Mouse (Mus musculus): ENCODE data around the gene Trim10. TPM values are rescaled to one million over a fixed set of nuclear protein-coding genes. Genes with fewer than 3 reads are reported as not detected.

The Trim10 gene
- polyA plus RNA-seq, 1 experiment from 2014 or later: 18.6 TPM

GRCm38 (mm10) chr17:36899376-36899775 is 30.0 kb downstream of the Trim10 start:
- no peak for DNase-seq (ENCODE audit: low spot score)
- H3K9me3 ChIP-seq: no peaks in the 10 kb centered on the region
- 77% methylated on average over 4 of the region's 4 CpGs for WGBS
- no peak overlapping the region for H3K27ac ChIP-seq
- H3K36me3 ChIP-seq: no peaks in the 10 kb centered on the region
- H3K4me3 ChIP-seq: no peak overlapping the region
- no peaks in the 10 kb centered on the region for H3K27me3 ChIP-seq (ENCODE audit: insufficient read depth, poor library complexity, severe bottlenecking)
- H3K4me1 ChIP-seq: no peaks in the 10 kb centered on the region

- 72% methylated on average over 5 of the region's 5 CpGs for WGBS
Observed at GRCm38 (mm10) chr17:36900001-36900400, 30.6 kb downstream of the Trim10 start.

GRCm38 (mm10) chr17:36900691-36901090 is 31.3 kb downstream of the Trim10 start:
- Histone ChIP-seq H3K27ac (no peak overlapping the region), H3K9me3 (no peaks in the 10 kb centered on the region), H3K36me3 (no peaks in the 10 kb centered on the region), H3K27me3 (ENCODE audit: insufficient read depth, poor library complexity, severe bottlenecking) (no peaks in the 10 kb centered on the region), H3K4me1 (no peaks in the 10 kb centered on the region), H3K4me3 (no peak overlapping the region)
- WGBS: 52% methylated on average over 1 of the region's 1 CpGs
- DNase-seq (ENCODE audit: low spot score): no peak

More at GRCm38 (mm10) chr17:36900001-36900400, 30.6 kb downstream of the Trim10 start:
- no peak for DNase-seq (ENCODE audit: low spot score)
- Histone ChIP-seq H3K4me1 (no peaks in the 10 kb centered on the region), H3K4me3 (no peak overlapping the region), H3K36me3 (no peaks in the 10 kb centered on the region), H3K27me3 (ENCODE audit: insufficient read depth, poor library complexity, severe bottlenecking) (no peaks in the 10 kb centered on the region), H3K27ac (no peak overlapping the region), H3K9me3 (no peaks in the 10 kb centered on the region)

- no peaks in the 10 kb centered on the region for H3K4me1 ChIP-seq
- H3K36me3 ChIP-seq: no peaks in the 10 kb centered on the region
- no peak overlapping the region for H3K27ac ChIP-seq
- H3K4me3 ChIP-seq: no peak overlapping the region
- no peaks in the 10 kb centered on the region for H3K27me3 ChIP-seq (ENCODE audit: insufficient read depth, poor library complexity, severe bottlenecking)
- H3K9me3 ChIP-seq: no peaks in the 10 kb centered on the region
- WGBS: 63% methylated on average over 3 of the region's 3 CpGs
- DNase-seq (ENCODE audit: low spot score): no peak
Observed at GRCm38 (mm10) chr17:36903651-36904050, 34.3 kb downstream of the Trim10 start.

- Histone ChIP-seq H3K27me3 (ENCODE audit: insufficient read depth, poor library complexity, severe bottlenecking) (peaks cover 5% of the 10 kb centered on the region; the same call in 1 of the 2 replicates), H3K4me1 (no peaks in the 10 kb centered on the region), H3K27ac (no peak overlapping the region), H3K4me3 (no peak overlapping the region), H3K36me3 (no peaks in the 10 kb centered on the region), H3K9me3 (no peaks in the 10 kb centered on the region)
- 45% methylated on average over 1 of the region's 1 CpGs for WGBS
- DNase-seq (ENCODE audit: low spot score): no peak
Observed at GRCm38 (mm10) chr17:36908235-36908634, 38.9 kb downstream of the Trim10 start.

DNA sequence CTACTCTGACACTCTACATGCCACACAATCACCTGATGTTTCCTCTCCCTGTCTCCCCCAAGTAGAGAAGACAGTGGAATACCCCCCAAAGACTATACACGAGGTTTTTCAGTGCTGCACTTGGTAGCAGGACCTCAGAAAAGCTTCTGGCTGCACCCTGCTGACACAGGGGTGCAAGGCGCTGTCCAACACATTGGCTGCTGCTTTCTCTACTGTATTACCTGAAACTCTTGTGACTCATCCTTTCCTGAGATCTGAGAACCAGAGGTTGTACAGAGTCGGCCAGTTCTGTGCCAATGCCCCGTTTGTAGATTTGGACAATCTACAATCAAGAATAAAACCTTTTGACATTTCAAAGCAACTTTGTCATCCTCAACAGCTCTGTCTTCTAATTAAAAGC is 40.4 kb downstream of the Trim10 start:
- 45% methylated on average over 4 of the region's 4 CpGs for WGBS
- no peaks in the 10 kb centered on the region for H3K4me1 ChIP-seq
- no peak for DNase-seq (ENCODE audit: low spot score)
- no peaks in the 10 kb centered on the region for H3K9me3 ChIP-seq
- no peak overlapping the region for H3K4me3 ChIP-seq
- H3K27ac ChIP-seq: no peak overlapping the region
- H3K27me3 ChIP-seq (ENCODE audit: insufficient read depth, poor library complexity, severe bottlenecking): peaks cover 5% of the 10 kb centered on the region; the same call in 1 of the 2 replicates
- H3K36me3 ChIP-seq: no peaks in the 10 kb centered on the region

- no peak overlapping the region for H3K4me3 ChIP-seq
- H3K4me1 ChIP-seq: no peaks in the 10 kb centered on the region
- 63% methylated on average over 2 of the region's 2 CpGs for WGBS
- DNase-seq (ENCODE audit: low spot score): peak; percentile 25
- no peak overlapping the region for H3K27ac ChIP-seq
- no peaks in the 10 kb centered on the region for H3K9me3 ChIP-seq
- H3K36me3 ChIP-seq: no peaks in the 10 kb centered on the region
- H3K27me3 ChIP-seq (ENCODE audit: insufficient read depth, poor library complexity, severe bottlenecking): peaks cover 5% of the 10 kb centered on the region; the same call in 1 of the 2 replicates
Observed at GRCm38 (mm10) chr17:36912031-36912430, 42.7 kb downstream of the Trim10 start.

GRCm38 (mm10) chr17:36914108-36914507 is 44.7 kb downstream of the Trim10 start:
- no peak overlapping the region for H3K4me3 ChIP-seq
- WGBS: 6% methylated on average over 2 of the region's 2 CpGs
- H3K36me3 ChIP-seq: no peaks in the 10 kb centered on the region
- peaks cover 5% of the 10 kb centered on the region; the same call in 1 of the 2 replicates for H3K27me3 ChIP-seq (ENCODE audit: insufficient read depth, poor library complexity, severe bottlenecking)
- no peak overlapping the region for H3K27ac ChIP-seq
- H3K4me1 ChIP-seq: no peaks in the 10 kb centered on the region
- no peaks in the 10 kb centered on the region for H3K9me3 ChIP-seq
- no peak for DNase-seq (ENCODE audit: low spot score)

- 13% methylated on average over 9 of the region's 9 CpGs for WGBS
- Histone ChIP-seq H3K4me1 (no peaks in the 10 kb centered on the region), H3K27me3 (ENCODE audit: insufficient read depth, poor library complexity, severe bottlenecking) (no peaks in the 10 kb centered on the region), H3K27ac (no peak overlapping the region), H3K9me3 (no peaks in the 10 kb centered on the region), H3K4me3 (no peak overlapping the region), H3K36me3 (no peaks in the 10 kb centered on the region)
- no peak for DNase-seq (ENCODE audit: low spot score)
Observed at GRCm38 (mm10) chr17:36915076-36915475, 45.7 kb downstream of the Trim10 start.

DNA sequence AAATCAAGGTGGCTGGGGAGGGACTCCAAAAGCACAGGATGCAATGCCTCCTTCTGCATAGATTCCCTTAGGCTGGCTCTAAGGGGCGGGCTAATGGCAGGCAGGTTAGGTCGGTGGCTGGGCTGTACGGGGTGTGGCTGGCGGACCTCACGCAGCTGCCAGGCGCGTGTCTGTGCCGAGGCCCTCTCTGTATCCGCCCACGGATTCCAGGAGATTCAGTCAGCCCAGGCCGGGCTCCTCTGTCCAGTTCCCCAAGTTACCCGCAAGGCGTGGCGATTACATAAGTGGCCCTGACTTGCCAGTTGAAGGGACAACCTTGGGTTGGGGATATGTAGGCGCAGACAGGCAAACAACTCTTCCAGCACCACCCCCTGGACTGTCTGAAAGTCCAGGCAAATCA is 50.9 kb downstream of the Trim10 start:
- no peak for DNase-seq (ENCODE audit: low spot score)

GRCm38 (mm10) chr17:36922715-36923114 is 53.3 kb downstream of the Trim10 start:
- no peaks in the 10 kb centered on the region for H3K36me3 ChIP-seq
- H3K27ac ChIP-seq: no peak overlapping the region
- no peak for DNase-seq (ENCODE audit: low spot score)
- H3K9me3 ChIP-seq: no peaks in the 10 kb centered on the region
- WGBS: 81% methylated on average over 4 of the region's 4 CpGs
- H3K4me3 ChIP-seq: no peak overlapping the region
- H3K4me1 ChIP-seq: no peaks in the 10 kb centered on the region
- H3K27me3 ChIP-seq (ENCODE audit: insufficient read depth, poor library complexity, severe bottlenecking): no peaks in the 10 kb centered on the region

More for the DNA sequence above, 50.9 kb downstream of the Trim10 start:
- Histone ChIP-seq H3K9me3 (no peaks in the 10 kb centered on the region), H3K27me3 (ENCODE audit: insufficient read depth, poor library complexity, severe bottlenecking) (no peaks in the 10 kb centered on the region), H3K4me1 (no peaks in the 10 kb centered on the region), H3K27ac (no peak overlapping the region), H3K4me3 (no peak overlapping the region), H3K36me3 (no peaks in the 10 kb centered on the region)
- WGBS: 42% methylated on average over 15 of the region's 15 CpGs

DNA sequence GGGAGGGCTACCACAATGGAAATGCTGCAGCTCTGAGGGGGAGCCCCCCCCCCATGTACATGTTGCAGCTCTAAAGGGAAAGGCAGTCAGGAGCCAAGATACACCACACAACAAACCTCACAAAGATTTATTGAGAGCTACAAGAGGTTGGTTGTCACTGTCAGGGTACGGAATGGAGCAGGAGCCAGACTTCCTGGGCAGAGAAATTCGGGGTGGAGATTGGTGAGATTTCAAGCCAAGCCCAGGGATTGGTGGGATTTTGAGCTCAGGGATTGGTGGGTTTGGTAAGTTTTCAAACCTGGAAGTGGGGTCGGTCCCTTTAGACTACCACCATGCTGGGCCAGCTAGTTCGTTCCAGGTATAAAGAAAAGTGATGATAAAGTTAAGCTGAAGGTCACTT is 54.1 kb downstream of the Trim10 start:
- no peak overlapping the region for H3K4me3 ChIP-seq
- no peak overlapping the region for H3K27ac ChIP-seq
- 62% methylated on average over 4 of the region's 4 CpGs for WGBS
- H3K4me1 ChIP-seq: no peaks in the 10 kb centered on the region
- no peaks in the 10 kb centered on the region for H3K36me3 ChIP-seq
- no peak for DNase-seq (ENCODE audit: low spot score)
- no peaks in the 10 kb centered on the region for H3K27me3 ChIP-seq (ENCODE audit: insufficient read depth, poor library complexity, severe bottlenecking)
- H3K9me3 ChIP-seq: no peaks in the 10 kb centered on the region

Measured in heart, embryonic 10.5 days (tissue).